Mouse (Mus musculus) ZHBTc4 (cell line): ENCODE results near the gene Oxgr1.

Experiments
- DNase-seq: peaks from one replicate; pipeline ENCODE4 v3.0.0-alpha.2; 2011; ENCODE audit warnings: low read depth, low spot score

Gene Oxgr1

DNA sequence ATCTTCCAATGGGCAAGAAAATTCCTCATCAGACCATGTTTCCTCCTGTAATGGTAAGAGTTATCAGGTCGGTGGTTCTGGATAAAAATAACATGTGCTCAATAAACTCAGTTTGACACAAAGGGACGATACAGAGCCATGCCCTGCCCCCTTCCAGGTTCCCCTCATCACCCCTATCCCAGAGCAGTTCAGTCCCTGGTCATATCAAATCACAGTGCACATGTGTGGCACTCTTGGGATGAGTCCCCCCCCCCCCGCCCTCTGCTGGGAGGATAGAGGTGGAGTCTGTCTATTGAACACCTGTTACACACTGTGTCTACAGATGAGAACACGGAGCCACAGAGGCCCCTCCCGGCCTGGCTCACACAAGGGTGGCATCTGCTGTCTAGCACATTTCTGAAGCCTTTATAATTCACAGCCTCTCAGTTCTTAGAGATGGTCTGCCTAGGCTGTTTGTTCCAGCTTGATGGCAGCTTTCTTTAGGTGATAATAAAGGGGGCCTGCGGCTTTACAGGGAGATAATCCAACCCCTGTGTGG lies 61.5 kb downstream of the Oxgr1 start:
- no peak for DNase-seq
